Mouse (Mus musculus) G1E (cell line): ENCODE results near the gene Olfr52.

Experiments
- CTCF ChIP-seq: IDR thresholded peaks from 2 replicates; pipeline ENCODE4 v1.5.1; 2012; ENCODE audit warnings: low read depth, low read length, inconsistent platforms, mixed read lengths
- GATA1 ChIP-seq: IDR thresholded peaks from 2 replicates; pipeline ENCODE4 v1.6.1; 2012; ENCODE audit warnings: borderline replicate concordance, low read length, inconsistent platforms, mixed read lengths

- TF ChIP-seq GATA1: no peak
- no peak for TF ChIP-seq CTCF
Measured at GRCm38 (mm10) chr2:86177720-86178119, 7.8 kb downstream of the Olfr52 start, which contains the start of gene Olfr1044.
